Mouse (Mus musculus): ENCODE results near the gene Dnajc25. TPM values are rescaled to one million over a fixed set of nuclear protein-coding genes. Genes with fewer than 3 reads are reported as not detected.

Gene Dnajc25
- total and polyA plus RNA-seq, 2 experiments from 2014 or later, result 5.7 to 8.5 TPM

DNA sequence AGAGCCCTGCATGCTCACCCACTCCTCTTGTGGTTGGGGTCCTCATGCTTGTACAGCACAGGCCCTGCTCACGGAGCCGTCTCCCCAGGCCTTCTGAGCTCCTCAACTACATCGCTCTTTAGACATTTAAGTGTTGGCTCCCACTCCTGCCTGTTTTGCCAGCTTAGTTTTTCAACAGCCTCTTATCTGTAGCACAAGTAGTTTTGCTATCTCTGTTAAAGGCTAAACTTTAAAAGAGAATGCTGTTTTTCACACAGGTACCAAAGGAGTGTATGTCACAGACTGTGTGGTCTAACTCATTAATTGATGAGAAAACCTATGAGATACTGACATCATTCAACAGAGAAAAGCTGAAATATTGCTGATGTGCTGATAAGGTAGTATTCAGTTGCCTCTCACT lies 16.6 kb downstream of the Dnajc25 start:
- H3K9me3 ChIP-seq (ENCODE audit: low read length), result no peaks in the 10 kb centered on the region
- no peaks in the 10 kb centered on the region for H3K27me3 ChIP-seq (ENCODE audit: insufficient read depth, low read length)
- DNase-seq (no peak), ATAC-seq (no peak)
- H3K4me2 ChIP-seq (ENCODE audit: low read depth), result no peak overlapping the region
- no peak overlapping the region for H3K27ac ChIP-seq (ENCODE audit: low read depth, low read length)
- H3K9ac ChIP-seq, result no peak overlapping the region
- no peak overlapping the region for H3K4me3 ChIP-seq (ENCODE audit: low read depth, low read length)
- 63% methylated on average over 3 of the region's 3 CpGs for WGBS
- H3K36me3 ChIP-seq (ENCODE audit: insufficient read depth), result no peaks in the 10 kb centered on the region
- TF ChIP-seq CTCF (IDR thresholded peaks at IDR 0.05; ENCODE audit: low read depth), result no peak
- H3K4me1 ChIP-seq (ENCODE audit: insufficient read depth), result no peaks in the 10 kb centered on the region

DNA sequence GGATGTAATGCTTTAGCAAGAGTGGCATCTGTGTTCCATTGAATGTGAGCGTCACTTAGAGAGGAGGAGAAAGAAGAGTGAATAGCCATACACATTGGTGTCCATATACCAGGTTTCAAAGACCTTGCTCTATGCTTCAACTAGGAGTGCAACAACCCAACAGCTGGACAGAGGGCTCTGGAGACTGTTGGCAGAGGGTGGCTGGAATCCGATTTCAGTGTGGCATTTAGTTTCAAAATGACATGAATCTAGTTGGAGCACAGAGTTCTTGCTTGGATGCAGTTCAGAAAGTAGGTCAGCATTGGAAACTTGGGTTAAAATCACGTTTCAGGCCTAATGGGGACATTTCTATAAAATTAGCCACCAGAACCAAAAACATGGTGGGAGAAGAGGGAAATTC lies 20.3 kb downstream of the Dnajc25 start:
- no peak for DNase-seq
- no peak for ATAC-seq
- Histone ChIP-seq H3K36me3 (ENCODE audit: insufficient read depth) (peaks cover 14% of the 10 kb centered on the region), H3K4me1 (ENCODE audit: insufficient read depth) (no peaks in the 10 kb centered on the region), H3K4me3 (ENCODE audit: low read depth, low read length) (no peak overlapping the region), H3K27me3 (ENCODE audit: insufficient read depth, low read length) (no peaks in the 10 kb centered on the region), H3K4me2 (ENCODE audit: low read depth) (no peak overlapping the region), H3K9ac (no peak overlapping the region), H3K27ac (ENCODE audit: low read depth, low read length) (no peak overlapping the region), H3K9me3 (ENCODE audit: low read length) (no peaks in the 10 kb centered on the region)
- 88% methylated on average over 3 of the region's 3 CpGs for WGBS
- TF ChIP-seq CTCF (IDR thresholded peaks at IDR 0.05; ENCODE audit: low read depth), result no peak

GRCm38 (mm10) chr4:59016922-59017321 lies 22.1 kb downstream of the Dnajc25 start:
- WGBS, result 91% methylated on average over 2 of the region's 2 CpGs
- no peak overlapping the region for H3K9ac ChIP-seq
- H3K27ac ChIP-seq (ENCODE audit: low read depth, low read length), result no peak overlapping the region
- no peaks in the 10 kb centered on the region for H3K4me1 ChIP-seq (ENCODE audit: insufficient read depth)
- peaks cover 21% of the 10 kb centered on the region for H3K36me3 ChIP-seq (ENCODE audit: insufficient read depth)
- H3K4me3 ChIP-seq (ENCODE audit: low read depth, low read length), result no peak overlapping the region
- H3K9me3 ChIP-seq (ENCODE audit: low read length), result no peaks in the 10 kb centered on the region
- no peak overlapping the region for H3K4me2 ChIP-seq (ENCODE audit: low read depth)
- ATAC-seq, result no peak
- no peaks in the 10 kb centered on the region for H3K27me3 ChIP-seq (ENCODE audit: insufficient read depth, low read length)
- no peak for DNase-seq
- no peak for TF ChIP-seq CTCF (IDR thresholded peaks at IDR 0.05; ENCODE audit: low read depth)

- Histone ChIP-seq H3K27ac (ENCODE audit: low read depth, low read length) (peak overlapping the region; percentile 95), H3K9ac (peak overlapping the region; percentile 91), H3K9me3 (ENCODE audit: low read length) (no peaks in the 10 kb centered on the region), H3K4me3 (ENCODE audit: low read depth, low read length) (peak overlapping the region; percentile 79), H3K27me3 (ENCODE audit: insufficient read depth, low read length) (no peaks in the 10 kb centered on the region), H3K4me1 (ENCODE audit: insufficient read depth) (peaks cover 9% of the 10 kb centered on the region; the same call in 1 of the 2 replicates), H3K36me3 (ENCODE audit: insufficient read depth) (peaks cover 4% of the 10 kb centered on the region; the same call in 1 of the 2 replicates), H3K4me2 (ENCODE audit: low read depth) (peak overlapping the region; percentile 57)
- no peak for TF ChIP-seq CTCF (IDR thresholded peaks at IDR 0.05; ENCODE audit: low read depth)
- ATAC-seq (peak; percentile 39), DNase-seq (no peak)
- 64% methylated on average over 10 of the region's 10 CpGs for WGBS
Observed at GRCm38 (mm10) chr4:59034325-59034917, 39.6 kb downstream of the Dnajc25 start.

DNA sequence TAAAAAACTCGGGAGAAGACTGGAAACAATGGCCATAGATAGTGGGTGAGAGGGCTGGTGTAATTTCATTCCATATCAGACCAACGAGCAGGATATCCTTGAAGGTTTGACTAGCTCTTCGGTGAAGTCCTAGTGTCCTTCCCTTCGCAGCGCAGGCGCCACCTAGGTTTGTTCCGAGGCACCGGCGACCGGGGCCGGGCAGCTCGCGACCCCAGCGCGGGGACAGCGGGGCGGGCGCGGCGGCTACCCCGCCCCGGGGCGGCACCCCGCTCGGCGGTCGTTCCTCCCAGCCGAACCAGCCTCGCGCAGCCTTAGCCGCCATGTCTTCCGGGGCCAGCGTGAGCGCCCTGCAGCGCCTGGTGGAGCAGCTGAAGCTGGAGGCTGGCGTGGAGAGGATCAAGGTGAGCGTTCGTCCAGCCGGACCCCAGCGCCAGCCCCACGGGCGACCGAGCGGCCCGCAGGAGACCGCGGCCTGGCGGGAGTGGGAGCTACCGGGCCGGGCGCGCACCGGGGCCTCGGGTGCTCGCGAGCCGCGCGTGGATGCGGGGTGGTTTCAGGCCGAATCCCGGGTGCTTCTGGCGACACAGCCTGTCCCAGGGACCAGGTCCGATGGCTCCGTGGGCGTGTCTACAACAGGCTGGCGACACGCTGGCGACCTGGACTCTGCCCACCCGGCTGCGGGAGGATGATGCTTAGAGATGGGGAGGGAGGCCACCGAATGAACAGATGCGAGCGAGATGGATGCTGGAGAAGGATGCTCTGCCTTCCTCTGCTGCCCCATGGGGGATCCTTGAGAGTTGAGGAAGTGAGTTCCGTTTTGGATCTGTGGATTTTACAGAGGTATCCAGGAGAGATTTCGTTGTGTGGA lies 40.3 kb downstream of the Dnajc25 start, which contains the start of gene Gng10:
TSS of gene Gng10 (plus strand) at position 171 of the 868 bp plus-strand sequence.
- H3K36me3 ChIP-seq (ENCODE audit: insufficient read depth), result peaks cover 11% of the 10 kb centered on the region; the same call in 1 of the 2 replicates
- peaks cover 9% of the 10 kb centered on the region; the same call in 1 of the 2 replicates for H3K4me1 ChIP-seq (ENCODE audit: insufficient read depth)
- peak within 1 kb of the TSS; percentile 95 for H3K27ac ChIP-seq (ENCODE audit: low read depth, low read length)
- 5% methylated on average over 74 of the region's 76 CpGs for WGBS
- H3K9ac ChIP-seq, result peak within 1 kb of the TSS; percentile 91
- ATAC-seq (peak; percentile 93), DNase-seq (peak; percentile 76)
- TF ChIP-seq CTCF (IDR thresholded peaks at IDR 0.05; ENCODE audit: low read depth), result peak; percentile 19; the same call in 1 of the 2 replicates
- H3K27me3 ChIP-seq (ENCODE audit: insufficient read depth, low read length), result no peaks in the 10 kb centered on the region
- peak within 1 kb of the TSS; percentile 57 for H3K4me2 ChIP-seq (ENCODE audit: low read depth)
- H3K4me3 ChIP-seq (ENCODE audit: low read depth, low read length), result peak within 1 kb of the TSS; percentile 79
- no peaks in the 10 kb centered on the region for H3K9me3 ChIP-seq (ENCODE audit: low read length)

GRCm38 (mm10) chr4:59035786-59036350 lies 41.0 kb downstream of the Dnajc25 start:
- TF ChIP-seq CTCF (IDR thresholded peaks at IDR 0.05; ENCODE audit: low read depth), result no peak
- Histone ChIP-seq H3K4me3 (ENCODE audit: low read depth, low read length) (peak overlapping the region; percentile 79), H3K9me3 (ENCODE audit: low read length) (no peaks in the 10 kb centered on the region), H3K27ac (ENCODE audit: low read depth, low read length) (peak overlapping the region; percentile 95), H3K9ac (peak overlapping the region; percentile 91), H3K36me3 (ENCODE audit: insufficient read depth) (peaks cover 19% of the 10 kb centered on the region; the same call in 1 of the 2 replicates), H3K4me1 (ENCODE audit: insufficient read depth) (peaks cover 9% of the 10 kb centered on the region; the same call in 1 of the 2 replicates), H3K4me2 (ENCODE audit: low read depth) (peak overlapping the region; percentile 57), H3K27me3 (ENCODE audit: insufficient read depth, low read length) (no peaks in the 10 kb centered on the region)
- no peak for DNase-seq
- ATAC-seq, result peak; percentile 14
- WGBS, result 50% methylated on average over 18 of the region's 18 CpGs
